Mouse (Mus musculus): ENCODE data around the gene Hhat.

Hhat gene

DNA sequence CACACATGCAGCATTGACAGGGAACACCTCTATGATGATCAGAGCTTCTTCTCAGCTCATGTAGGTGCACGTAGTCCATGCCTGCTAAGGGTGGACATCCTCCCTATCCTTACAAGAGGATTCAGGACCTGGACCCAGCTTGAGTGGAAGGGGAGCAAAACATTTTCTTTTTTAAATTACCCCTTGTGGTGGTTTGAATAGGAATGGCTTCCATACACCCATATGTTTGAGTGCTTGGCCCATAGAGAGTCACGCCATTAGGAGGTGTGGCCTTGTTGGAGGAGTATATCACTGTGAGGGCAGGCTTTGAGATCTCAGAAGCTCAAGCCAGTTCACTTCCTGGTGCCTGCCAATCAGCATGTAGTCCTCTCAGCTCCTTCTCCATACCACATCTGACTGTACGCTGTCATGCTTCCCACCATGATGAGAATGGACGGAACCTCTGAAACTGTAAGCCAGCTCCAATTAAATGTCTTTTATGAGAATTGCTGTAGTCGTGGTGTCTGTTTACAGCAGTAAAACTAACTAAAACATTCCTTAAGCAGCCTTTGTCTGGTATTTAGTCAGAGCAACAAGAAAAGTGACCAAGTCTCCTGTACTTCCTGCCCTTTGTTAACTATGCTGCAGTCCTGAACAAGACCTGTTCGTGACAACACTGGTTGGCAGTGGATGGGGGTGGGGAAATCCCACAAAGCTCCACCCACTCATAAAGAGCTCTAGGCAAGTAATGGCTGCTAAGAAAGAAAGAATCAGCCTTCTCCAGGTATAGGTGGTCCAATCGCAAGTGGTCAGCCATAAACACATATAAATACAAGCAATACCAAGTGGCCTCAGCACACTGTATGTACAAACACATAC lies 28.4 kb downstream of the Hhat start:
- no peak for DNase-seq (ENCODE audit: low read depth)

- DNase-seq (ENCODE audit: low read depth) = no peak
These were observed 29.1 kb downstream of the Hhat start for GRCm38 (mm10) chr1:192741896-192742295.

DNA sequence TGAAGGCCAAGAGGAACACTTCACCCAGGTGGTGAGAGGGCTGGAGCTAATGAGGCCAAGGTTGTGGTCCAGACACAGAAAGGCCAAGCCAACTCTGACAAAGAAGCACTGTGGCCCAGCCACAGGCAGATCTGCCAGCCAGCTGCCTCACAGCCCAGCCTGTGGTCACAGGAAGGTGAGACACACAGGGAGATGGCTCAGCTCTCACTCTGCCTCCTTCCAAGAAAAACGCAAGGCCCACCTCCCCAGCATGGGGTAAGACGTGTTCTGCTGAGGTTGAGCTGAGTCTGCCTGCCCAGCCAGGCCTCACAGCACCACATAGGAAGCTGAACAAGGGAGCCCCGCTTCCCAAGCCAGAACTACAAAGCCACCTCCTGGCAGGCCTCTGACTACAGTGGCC lies 34.5 kb downstream of the Hhat start:
- peak; percentile 81 for DNase-seq (ENCODE audit: low read depth)

GRCm38 (mm10) chr1:192736002-192736426 lies 35.0 kb downstream of the Hhat start:
- DNase-seq (ENCODE audit: low read depth) = peak; percentile 72

- peak; percentile 59 for DNase-seq (ENCODE audit: low read depth)
These were observed 40.5 kb downstream of the Hhat start for GRCm38 (mm10) chr1:192730517-192730916.

DNA sequence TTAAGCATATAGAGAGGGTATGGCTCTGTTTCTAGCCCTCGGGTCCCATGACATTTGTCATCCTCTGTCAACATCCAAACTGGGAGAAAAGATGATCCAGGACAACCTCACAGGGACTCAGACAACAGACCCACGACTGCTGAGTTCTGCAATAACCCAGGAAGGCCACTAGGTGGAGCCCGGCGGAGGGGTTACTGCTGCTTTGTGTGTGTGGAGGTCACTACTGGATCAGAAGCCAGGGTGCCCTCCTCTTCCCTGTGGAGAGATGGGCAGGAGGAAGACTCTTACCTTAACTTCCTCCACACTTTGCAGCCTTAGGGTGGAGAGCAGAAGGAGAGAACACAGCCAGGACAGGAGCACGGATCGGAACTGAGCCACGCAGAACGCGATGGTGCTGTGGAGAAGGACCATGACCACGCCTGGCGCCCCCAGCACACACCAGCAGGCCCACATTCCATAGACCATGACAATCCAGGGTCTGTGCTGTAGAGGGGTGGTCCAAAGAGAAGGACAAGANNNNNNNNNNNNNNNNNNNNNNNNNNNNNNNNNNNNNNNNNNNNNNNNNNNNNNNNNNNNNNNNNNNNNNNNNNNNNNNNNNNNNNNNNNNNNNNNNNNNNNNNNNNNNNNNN lies 43.9 kb downstream of the Hhat start:
- DNase-seq (ENCODE audit: low read depth) = peak; percentile 83

GRCm38 (mm10) chr1:192722147-192722546 lies 48.9 kb downstream of the Hhat start:
- peak; percentile 86 for DNase-seq (ENCODE audit: low read depth)

GRCm38 (mm10) chr1:192720156-192720555 lies 50.9 kb downstream of the Hhat start:
- no peak for DNase-seq (ENCODE audit: low read depth)

DNA sequence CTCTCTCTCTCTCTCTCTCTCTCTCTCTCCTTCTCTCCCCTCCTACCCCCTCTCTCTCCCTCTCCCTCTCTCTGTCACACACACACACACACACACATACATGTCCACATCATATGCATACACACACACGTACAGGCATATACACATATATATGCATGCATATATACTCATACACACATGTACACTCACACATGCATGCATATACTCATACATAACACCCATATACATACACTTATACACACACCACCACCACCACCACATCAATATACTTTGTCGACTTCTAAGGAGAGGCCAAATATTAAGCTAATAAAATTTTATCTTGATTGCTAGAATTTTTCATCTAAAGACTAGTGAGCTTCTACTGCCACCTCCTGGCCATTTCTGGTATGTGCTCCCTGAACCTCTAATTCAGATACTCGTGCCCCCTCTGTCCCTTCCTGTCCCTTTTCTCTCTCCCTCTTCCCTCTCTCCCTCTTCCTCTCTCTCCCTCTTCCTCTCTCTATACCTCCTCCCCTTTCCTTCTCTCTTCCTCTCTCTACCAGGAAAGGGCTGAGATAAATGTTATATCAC lies 59.2 kb downstream of the Hhat start:
- DNase-seq (ENCODE audit: low read depth) = peak; percentile 80

GRCm38 (mm10) chr1:192700339-192701073 lies 70.5 kb downstream of the Hhat start:
- DNase-seq (ENCODE audit: low read depth) = no peak

GRCm38 (mm10) chr1:192699101-192699500 lies 71.9 kb downstream of the Hhat start:
- no peak for DNase-seq (ENCODE audit: low read depth)

GRCm38 (mm10) chr1:192696371-192696863 lies 74.6 kb downstream of the Hhat start:
- no peak for DNase-seq (ENCODE audit: low read depth)

DNA sequence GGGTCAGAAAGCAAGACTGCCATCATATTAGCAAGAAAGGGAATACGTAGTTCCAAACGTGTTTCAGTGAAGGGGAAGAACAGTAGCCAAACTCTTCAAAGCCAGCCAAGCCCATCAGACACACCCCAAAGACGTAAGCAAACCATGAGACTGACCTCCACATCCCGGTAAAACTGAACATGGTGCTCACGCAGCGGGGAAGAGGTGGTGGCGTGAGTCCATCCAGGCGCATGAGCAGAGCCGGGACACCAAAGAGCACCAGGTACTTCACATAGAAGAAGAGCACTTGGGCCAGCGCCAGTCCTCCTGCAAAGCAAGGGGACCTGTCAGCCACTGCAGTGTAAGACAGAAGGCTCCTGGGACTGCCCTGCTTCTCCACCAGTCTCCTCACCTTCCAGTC lies 77.4 kb downstream of the Hhat start:
- DNase-seq (ENCODE audit: low read depth) = no peak

DNA sequence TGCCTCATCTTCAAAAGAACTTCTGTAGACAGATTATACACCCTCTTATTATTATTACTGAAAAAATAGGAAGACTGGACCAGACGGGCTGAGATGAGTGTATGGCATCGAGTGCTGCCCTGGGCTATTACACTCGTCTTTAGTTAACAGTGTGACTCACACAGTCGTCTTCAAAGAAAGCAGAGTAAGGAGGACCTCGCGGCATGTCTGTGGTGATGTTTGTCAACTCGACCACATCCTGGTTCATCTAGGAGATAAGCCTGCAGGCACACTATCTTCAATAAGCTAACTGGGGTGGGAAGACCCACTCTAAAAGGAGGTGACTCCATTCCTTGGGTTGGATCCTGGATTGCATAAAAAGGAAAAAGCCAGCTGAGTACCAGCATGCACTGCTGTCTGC lies 78.0 kb downstream of the Hhat start:
- no peak for DNase-seq (ENCODE audit: low read depth)

DNA sequence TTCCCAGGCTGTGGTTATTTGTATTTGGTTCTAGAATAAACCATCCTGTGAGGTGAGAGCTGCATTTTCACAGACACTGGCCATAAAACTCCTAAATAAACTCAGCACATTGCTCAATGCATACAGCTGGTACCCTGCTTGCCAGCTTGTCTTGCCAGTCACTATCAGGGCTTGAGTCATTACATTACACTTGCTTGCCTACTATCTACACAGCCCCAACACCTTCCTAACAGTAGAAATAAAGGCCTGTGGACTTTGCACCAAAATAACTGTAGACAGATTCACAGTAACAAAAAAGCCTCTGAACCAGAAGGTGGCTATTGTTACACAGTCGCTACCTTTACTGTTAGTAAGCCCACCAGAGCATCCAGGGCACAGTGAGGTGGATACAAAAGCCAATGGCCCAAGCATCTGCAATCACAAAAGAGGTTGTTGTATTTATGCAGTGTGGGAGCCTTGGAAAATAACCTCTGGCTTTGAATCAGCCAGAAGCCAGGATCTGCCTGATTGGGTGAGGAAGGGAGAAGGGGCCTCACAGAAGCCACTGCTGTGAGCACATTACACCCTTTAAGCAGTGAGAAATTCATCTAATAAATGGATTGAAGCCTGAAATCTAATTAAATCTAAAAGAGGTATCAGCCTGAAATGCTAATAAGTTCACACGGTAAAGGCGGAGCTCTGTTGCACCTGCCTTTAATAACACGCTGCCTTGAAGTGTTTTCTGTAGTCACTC lies 88.6 kb downstream of the Hhat start:
- no peak for DNase-seq (ENCODE audit: low read depth)

DNA sequence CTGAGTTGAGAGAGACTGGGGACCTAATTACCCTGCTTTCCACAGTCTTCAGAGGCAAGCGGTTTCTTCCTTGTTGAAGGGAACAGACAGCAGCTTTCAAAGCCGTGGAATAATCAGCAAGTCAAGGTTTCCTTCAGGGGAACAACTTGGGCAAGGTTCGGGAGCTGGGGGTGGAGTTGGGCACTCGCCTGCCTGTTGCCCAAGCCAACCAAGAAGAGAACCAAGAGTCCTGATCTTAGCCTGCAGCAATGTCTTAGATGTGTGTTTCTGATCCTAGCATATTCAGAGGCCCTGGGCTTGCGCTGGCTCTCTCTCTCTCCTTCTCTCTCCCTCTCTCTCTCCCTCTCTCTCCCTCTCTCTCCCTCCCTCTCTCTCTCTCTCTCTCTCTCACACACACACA lies 93.8 kb downstream of the Hhat start:
- DNase-seq (ENCODE audit: low read depth) = no peak

DNA sequence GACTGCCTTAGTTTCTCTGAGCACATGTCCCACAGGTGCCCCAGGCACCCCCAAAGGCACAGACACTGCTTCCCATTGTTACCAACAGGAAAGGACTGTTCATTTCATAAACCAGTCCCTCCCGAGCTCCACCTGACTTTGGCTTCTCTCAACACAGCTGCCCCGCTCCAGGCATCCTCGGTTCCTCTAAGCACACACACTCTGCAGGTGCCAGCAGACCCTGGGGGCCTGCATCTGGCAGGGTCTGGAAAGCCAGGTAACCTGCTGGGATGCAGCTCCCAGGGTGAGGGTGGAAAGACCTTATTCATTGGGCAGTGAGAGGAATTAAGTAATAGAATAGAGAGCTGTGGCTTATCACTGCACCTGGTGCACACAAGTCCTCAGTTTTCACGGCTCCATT lies 107.4 kb downstream of the Hhat start:
- DNase-seq (ENCODE audit: low read depth) = no peak

GRCm38 (mm10) chr1:192663092-192663491 lies 107.9 kb downstream of the Hhat start:
- peak; percentile 34 for DNase-seq (ENCODE audit: low read depth)

GRCm38 (mm10) chr1:192661612-192662011 lies 109.4 kb downstream of the Hhat start:
- DNase-seq (ENCODE audit: low read depth) = no peak

DNA sequence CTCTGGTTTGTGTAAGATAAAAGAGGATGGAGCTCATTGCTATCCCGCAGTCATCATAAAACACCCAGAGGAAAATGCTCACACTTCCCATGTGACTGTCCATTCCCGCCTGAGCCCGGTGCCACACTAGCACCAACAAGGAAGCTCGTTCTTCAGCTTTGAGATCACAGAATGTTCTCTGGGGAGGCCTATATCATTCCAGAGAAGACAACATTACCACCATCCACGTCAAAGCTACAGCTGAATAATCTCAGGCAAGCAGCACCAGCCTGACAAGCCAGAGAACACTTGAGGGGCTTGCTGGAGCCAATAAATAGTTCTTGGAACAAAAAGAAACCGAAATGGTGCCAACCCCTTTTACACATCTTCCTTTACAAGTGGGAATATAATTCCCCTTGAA lies 113.6 kb downstream of the Hhat start:
- no peak for DNase-seq (ENCODE audit: low read depth)

- no peak for DNase-seq (ENCODE audit: low read depth)
These were observed 118.9 kb downstream of the Hhat start for GRCm38 (mm10) chr1:192651981-192652605.
